Mouse (Mus musculus) T-helper 1 cell (primary cell): ENCODE results near the gene Pak1ip1.
"Not testable (repeated sequence)": the region's sequence is repeated elsewhere in the genome, so short reads cannot be mapped to it uniquely, and the experiment has no call there.

Source experiments
- in situ Hi-C: fragments of 300-600 bp; cut with MboI, MseI; formaldehyde crosslinking; loops from one replicate; pipeline ENCODE4 v1.15.1; 2025; ENCODE audit warnings: high pct_unique_total_duplicates

Pak1ip1 gene

DNA sequence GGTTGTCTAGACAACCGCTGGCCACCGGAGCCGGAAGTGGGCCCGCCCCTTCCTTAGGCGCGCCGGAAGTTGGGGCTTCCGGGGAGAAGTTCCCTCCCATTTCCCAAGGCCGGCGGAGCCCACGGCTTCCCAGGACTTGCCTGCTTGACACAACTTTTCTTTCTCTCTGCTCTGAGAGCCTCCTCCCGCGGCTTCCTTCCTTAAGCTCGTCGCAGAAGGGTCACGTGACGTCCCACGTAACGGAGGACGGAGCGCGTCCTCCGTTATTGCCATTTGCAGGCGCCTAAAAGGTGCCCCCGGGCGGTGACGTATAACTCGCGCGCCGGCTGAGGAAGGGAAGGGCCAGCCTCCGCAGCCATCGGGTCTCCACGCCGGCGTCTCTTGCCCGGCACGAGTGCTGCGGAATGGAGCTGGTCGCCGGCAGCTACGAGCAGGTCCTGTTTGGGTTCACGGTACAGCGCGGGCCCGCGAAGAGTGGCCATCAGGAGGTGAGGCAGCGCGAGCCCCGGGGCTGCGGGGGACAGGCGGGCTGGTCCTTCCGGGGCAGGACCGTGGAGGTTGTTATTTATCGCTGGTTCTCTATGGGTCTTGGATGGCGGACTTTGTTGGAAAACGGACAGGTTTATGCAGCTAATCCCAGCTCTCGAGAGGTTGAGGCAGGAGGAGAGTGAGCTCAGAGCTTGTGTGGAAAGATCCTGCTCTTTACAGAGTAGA, at the start of gene Pak1ip1:
Pak1ip1 (plus strand) TSS at position 98 of the 714 bp plus-strand sequence.
- in situ Hi-C loops = no loop called here

DNA sequence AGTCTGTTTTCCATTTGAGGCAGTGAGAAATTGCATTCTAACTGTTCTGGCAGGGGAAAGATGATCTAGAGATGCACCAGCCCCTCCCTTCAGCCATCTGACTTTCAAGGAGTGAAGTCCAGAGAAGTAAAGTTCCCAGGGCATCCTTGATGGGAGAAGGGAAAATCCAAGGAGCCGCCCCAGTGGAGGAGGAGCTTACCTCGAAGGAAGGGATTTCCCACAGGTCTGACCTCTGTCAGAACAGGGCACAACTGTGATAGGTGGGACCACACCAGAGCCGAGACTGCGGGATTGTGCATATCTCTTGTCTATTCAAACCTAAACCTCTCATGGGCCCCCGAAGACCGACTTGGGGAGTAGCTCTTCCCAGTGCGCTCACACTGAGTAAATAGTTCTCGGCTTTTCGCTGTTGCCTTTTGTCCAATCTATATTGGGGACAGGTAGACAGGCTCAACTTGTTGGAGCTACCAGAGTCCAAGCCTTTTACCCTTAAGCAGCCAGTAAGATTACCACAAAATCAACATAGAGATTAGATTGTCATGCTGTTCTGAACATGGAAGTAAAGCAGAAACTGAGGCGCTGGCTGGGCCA, 49.3 kb upstream of the Pak1ip1 start:
- in situ Hi-C loops = loop anchor here (10.0 kb wide), 1 partner anchor 1627 kb away; no protein-coding TSS in a partner anchor

DNA sequence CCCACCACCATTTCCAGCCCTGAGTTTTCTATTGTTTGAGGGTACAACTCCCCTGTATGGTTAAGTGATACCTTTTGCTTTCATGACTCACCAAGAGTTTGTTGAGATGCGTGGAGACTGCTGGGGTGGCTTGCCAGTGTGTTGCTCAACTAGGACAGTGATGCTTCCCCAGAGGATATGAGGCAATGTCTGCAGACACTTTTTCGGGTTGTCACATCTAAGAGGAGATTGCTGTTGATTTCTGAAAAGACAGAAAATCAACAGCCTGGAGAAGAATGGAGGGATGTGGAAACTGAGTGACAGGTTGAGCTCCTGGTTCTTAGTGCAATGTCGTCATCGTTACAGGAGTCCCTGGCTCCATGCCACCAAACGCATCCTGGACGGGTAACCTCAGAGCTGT, 47.6 kb upstream of the Pak1ip1 start:
- in situ Hi-C loops = loop anchor here (10.0 kb wide), 1 partner anchor 1628 kb away; no protein-coding TSS in a partner anchor

DNA sequence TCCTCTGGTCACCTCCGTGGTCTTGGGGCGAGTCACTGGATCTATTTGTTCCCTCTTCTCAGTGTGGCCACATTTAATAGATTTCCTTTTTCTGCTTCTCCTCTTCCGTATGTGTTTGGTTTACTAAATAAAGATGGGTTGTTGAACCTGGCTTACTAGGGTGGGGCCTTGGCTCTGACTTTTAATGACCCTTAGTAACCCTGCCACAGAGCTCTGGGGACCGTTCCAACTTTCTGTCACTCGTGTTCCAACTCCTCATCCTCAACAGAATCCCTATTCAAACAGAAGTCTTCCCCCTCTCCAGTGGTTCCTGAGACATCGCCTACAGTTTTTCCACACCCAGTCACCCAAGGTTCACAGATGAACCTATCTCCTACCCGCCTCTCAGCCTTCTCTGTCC, 45.0 kb upstream of the Pak1ip1 start:
- in situ Hi-C loops = loop anchor here (10.0 kb wide), 1 partner anchor 1631 kb away; no protein-coding TSS in a partner anchor

DNA sequence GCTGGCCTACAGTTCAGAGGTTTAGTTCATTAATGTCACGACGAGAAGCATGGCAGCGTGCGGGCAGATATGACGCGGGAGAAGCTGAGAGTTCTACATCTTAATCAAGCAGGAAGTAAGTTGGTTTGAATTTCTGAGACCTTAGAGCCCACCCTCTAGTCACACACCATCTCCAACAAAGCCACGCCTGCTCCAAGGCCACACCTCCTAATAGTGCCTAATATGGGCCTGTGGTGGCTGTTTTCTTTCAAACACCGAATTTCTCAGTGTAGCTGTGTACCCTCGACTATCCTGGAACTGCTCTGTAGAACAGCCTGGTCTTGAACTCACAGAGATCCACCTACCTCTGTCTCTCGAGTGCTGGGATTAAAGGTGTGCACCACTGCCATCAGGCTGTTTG, 33.2 kb upstream of the Pak1ip1 start:
- in situ Hi-C loops = no loop called here

DNA sequence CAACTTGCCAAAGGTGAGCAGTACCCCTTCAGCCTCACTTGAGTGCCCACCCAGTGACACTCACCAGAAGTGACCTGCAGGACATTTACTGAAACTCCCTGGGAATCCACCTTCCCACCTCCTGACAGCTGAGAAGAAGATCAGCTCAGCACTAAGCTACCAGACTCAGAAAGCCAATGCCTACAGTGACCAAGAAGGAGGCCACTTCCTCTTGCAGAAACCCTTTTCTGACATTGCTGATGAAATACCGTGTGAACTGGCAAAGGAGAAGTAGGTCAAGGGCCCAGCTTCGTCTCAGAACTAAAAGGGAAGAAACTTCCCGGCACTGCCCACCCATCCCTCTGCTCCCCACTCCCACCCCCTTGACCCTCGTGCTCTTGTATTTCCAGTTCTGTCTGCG, 32.3 kb upstream of the Pak1ip1 start:
- in situ Hi-C loops = no loop called here

DNA sequence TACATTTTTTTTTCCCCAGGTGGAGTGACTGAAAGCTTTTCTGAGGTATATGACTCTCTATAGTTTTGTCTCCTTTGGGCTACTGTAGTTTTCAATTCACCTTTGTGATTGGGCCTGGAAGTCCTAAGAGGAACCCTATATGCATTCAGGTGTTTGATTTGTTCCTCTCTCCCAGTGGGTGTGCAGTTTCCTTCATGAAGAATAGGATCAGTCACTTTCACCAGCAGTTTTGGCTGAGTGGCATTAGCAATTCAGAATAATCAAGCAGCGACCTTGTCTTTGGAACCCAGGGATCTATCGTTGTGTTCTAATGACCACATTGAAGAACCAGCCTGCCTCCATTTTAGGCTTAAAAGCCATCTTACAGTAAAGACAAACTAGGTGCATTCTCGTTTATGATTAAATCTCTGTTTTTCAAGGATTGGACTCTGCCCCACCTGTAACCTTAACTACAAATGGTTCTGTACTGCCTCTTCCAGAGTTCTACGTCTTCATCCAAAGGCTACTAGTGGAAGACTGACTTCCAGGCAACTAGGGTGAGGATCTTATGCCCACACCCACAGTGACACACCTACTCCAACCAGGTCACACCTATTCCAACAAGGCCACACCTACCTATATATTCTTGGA, 30.9 kb upstream of the Pak1ip1 start:
- in situ Hi-C loops = loop anchor here (10.0 kb wide), 1 partner anchor 125 kb away; no protein-coding TSS in a partner anchor

DNA sequence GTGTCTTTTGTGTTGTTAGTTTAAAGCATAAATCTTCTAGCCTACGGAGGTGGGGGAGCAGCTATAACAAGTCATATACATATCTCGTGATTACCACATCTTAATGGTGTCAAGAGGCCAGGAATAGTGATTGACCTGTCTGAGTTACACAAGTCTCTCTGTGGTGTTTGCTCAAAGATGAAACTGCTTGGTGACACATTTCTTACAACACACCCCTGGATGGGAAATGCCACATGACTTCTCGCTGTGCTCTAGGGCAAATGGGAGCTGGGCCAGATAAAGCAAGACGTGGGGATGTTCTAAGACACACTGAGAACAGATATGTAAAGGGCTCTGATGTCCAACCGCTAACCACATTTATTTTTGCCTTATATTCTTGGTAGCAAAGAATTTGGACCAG, 29.6 kb upstream of the Pak1ip1 start:
- in situ Hi-C loops = loop anchor here (10.0 kb wide), 1 partner anchor 126 kb away; no protein-coding TSS in a partner anchor

DNA sequence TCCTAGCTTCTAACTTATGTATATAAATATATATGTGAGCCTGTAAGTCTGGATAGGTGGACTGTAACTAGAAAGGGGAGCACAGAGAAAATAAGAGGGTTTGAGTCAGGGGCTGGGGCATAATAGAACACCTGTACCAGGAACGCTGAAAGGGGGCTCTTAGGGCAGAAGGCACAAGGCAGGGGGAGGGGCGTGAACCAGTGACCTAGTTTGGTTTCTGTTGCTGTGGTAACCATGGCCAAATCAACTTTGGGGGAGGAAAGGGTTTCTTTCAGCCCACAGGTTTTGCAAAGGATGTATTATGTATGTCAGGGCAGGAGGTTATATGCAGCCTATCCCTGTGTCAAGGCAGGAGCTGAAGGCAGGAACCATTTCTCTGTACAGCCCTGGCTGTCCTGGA, 29.0 kb upstream of the Pak1ip1 start:
- in situ Hi-C loops = loop anchor here (10.0 kb wide), 1 partner anchor 127 kb away; no protein-coding TSS in a partner anchor

DNA sequence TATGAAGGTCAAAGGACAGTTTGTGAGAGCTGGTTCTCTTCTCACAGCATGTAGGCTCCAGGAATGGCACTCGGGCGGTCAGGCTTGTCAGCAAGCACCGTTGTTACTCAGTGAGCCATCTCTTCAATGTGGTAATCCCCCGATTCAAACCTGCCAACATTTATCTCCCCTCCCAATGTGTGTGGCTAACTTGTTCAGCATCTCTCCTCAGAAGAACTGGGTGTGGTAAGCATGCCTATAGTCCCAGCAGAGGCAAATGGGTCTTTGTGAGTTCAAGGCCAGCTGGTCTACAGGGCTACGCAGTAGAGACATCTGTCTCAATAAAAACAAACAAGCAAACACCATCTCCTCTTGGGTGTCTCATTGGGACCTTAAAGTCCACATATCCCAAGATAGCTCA, 27.8 kb upstream of the Pak1ip1 start:
- in situ Hi-C loops = loop anchor here (10.0 kb wide), 1 partner anchor 128 kb away; no protein-coding TSS in a partner anchor

DNA sequence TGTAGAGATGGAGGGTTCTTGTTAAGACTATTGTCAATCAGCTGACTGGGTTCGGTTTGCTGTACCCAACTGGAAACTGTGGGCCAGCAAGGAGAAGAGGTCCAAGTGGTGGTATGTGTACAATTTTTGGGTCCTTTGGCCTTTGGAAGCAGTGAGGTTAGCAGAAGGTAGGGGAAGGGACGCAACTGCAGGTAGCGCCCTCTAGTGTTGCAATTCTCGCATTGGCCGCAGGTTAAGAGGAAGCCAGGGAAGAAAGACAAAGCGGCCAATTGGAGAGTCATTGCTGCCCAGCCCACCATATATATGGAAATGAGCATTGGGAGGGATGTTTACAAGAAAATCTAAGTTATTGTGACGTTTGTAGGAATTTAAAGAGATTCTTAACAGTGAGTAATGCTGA, 23.2 kb upstream of the Pak1ip1 start:
- in situ Hi-C loops = loop anchor here (10.0 kb wide), 1 partner anchor 133 kb away; no protein-coding TSS in a partner anchor

DNA sequence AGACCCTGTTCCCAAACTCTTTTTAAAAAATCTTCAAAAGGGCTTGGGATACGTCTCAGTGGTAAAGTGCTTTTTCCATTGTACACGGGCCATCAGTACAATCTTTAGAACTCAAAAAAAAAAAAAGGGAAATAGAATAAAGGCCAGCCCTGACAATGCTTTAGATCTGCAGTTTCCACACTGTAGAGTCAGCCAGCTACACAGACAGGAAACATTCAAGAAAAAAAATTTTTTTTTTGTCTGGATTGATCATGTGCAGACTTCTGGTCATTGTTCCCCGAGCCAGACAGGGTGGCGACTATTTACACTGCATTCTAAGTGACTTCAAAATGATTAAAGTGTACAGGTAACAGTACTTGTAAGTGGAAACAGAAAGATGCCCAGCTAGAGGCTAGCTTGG, 22.2 kb upstream of the Pak1ip1 start:
- in situ Hi-C loops = loop anchor here (10.0 kb wide), 1 partner anchor 134 kb away; no protein-coding TSS in a partner anchor

DNA sequence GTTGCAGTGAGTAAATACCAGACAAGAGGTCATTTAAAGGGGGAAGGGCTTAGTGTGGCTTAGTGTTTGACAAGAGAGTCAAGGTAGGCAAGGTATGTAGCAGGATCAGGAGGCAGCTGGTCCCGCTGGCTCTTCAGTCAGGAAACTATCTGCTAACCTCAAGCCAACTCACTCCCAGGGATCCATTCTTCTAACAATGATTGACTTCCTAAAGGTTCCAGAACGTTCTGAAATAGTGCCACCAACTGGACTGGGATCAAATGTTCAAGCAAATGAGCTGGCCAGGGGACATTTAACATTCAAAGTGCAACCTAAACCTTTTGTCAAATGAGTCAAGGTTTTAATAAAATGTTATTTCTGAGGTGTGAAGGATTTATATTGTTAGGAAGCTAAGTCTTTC, 21.5 kb upstream of the Pak1ip1 start:
- in situ Hi-C loops = loop anchor here (10.0 kb wide), 1 partner anchor 135 kb away; no protein-coding TSS in a partner anchor

DNA sequence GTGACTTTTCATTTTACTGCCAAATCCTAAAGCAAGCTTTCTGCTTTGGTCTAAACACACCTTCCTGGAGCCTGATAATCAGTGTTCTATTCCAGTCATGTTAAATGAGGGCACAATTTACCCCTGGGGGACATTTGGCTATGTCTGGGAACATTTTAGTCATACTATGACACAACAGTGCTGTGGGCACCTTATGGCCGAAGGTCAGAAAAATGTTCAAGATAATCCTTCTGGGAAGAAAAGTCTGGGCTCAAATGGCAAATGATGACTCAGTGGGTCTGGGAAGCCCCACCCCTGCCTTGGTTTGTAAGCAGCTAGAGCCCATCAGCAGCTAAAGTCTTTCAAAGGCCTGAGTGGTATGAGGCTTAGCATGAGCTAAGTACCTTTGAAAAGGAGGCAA, 18.1 kb upstream of the Pak1ip1 start:
- in situ Hi-C loops = no loop called here

DNA sequence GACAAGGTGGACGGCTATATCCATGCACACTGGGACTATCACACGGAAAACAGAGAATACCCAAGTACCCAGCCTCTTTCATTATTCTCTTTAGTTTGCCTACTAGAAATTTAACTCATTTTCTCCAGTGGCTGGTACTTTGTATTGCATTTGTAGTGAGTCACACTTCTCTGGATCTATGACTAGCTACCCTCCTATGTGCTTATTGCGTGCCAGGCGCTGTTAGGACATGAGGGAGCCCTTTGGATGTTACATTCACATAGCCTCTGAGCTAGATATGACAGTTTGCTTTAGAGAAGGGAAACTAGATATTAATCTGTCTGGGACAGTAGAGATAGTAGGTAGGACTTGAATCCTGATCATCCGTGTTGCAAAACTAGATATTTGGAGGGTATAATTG, 14.7 kb upstream of the Pak1ip1 start:
- in situ Hi-C loops = no loop called here

DNA sequence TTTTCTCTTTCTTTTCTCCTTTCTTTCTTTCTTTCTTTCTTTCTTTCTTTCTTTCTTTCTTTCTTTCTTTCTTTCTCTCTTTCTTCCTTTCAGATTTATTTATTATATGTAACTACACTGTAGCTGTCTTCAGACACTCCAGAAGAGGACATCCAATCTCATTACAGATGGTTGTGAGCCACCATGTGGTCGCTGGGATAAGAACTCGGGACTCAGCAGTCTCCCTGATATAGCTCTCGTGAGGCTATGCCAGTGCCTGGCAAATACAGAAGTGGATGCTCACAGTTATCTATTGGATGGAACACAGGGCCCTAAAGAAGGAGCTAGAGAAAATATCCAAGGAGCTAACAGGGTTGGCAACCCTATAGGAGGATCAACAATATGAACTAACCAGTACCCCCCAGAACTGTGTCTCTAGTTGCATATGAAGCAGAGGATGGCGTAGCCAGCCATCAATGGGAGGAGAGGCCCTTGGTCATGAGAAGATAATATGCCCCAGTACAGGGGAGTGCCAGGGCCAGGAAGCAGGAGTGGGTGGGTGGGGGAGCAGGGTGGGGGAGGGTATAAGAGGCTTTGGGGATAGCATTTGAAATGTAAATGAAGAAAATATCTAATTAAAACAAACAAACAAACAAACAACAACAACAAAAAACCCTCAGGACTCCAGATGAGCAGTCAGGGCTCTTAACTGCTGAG, 13.1 kb upstream of the Pak1ip1 start:
- in situ Hi-C loops = not testable (repeated sequence)

DNA sequence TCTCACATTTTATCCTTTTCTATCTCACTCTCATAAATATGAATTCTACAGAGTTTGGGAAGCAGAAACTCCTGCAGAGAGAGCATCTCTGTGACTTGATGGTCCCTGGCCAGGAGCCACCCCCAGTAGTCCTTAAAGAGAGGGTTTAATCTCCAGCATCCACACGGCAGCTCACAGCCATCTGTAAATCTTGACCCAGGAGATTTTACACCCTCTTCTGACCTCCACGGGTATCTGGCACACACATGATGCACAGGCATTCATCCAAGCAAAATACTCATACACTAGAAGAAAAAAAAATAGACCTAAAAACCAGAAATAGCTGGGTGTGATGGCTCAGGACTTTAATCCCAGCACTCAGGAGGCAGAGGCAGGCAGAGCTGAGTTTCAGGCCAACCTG, 12.4 kb upstream of the Pak1ip1 start:
- in situ Hi-C loops = no loop called here

DNA sequence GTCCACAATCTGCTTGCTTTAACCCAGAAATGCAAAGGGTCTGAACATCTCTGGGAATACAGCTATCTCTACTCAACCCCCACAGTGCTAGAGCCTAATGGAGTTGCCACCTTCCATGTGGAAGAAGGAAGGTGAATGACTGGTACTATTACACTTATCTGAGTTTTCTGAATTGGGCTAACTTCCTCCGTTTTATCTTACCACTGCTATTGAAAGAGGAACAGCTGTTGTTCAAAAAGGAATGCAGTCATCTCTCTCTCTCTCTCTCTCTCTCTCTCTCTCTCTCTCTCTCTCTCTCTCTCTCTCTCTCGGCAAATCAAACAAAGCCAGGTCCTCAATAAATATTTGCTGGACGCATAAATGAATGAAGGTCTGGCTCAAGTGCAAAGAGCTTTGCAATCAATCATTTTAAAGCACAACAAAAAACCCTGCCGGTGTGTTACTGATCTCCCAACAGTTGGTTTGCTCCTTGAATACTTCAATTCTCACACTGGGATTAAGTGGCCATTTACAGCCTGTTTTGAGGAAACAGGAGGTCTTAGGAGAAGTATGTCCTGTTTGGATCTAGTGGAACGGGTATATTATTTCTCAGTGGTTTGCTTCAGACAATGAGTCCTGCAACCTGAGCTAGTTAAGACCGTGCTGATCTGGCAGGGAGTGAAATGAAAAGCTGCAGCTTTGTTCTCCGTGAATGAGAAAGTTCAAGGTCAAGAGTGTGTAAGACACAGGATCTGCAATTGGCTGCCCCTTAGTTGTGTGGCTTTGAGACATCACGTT, 6.1 kb upstream of the Pak1ip1 start:
- in situ Hi-C loops = no loop called here

DNA sequence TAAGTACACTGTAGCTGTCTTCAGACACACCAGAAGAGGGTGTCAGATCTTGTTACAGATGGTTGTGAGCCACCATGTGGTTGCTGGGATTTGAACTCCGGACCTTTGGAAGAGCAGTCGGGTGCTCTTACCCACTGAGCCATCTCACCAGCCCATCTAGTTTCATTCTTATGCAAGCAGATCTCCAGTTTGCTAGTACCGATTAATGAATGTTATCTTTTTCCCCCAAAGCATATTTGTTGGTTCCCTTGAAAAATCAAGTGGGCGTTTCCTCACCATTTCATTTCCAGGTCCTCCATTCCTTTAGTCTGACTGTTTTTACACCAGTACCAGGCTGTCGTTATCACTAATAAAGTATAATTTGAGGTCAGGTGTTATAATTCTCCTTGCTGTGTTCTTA, 2.3 kb upstream of the Pak1ip1 start:
- in situ Hi-C loops = not testable (repeated sequence)

DNA sequence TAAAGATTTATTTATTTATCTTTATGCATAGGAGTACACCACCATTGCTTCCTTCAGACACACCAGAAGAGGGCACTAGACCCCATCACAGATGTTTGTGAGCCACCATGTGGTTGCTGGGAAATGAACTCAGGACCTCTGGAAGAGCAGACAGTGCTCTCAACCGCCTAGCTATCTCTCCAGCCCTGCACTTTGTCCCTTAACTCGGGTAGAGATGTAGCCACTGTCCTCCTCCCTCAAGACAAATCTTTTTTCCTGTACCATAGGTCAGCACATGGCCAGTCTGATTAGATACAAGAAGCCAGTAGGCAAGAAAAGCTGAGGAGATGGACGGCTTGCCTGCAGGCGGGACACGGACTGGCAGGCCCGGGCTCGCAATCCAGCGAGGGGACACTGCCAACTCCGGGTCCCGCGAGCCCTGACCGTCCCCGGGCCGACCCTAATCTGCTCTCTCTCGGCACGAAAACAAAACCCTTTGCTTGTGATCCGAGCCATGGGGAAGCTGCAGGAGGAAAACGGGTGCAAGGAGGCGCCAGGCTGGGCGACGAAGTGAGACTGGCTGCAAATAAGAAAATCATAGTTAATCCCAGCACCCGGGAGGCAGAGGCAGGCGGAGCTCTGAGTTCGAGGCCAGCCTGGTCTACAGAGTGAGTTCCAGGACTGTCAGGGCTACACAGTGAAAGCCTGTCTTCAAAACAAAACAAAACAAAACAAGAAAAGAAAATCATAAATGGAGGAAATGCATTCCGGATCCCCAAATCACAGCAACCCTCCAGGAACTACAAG, 490 bp upstream of the Pak1ip1 start:
- in situ Hi-C loops = no loop called here
